Mouse (Mus musculus) bone marrow macrophage, adult 2 months (primary cell): ENCODE measurements at regions not wholly inside any gene's neighbourhood (a gene's known extent, or its start where the extent isn't known, plus 50 kb on each side); places are given as distances from the start of the nearest gene placed in this dataset.

Experiments used
- CTCF ChIP-seq: IDR thresholded peaks from 2 replicates; pipeline ENCODE4 v1.5.1; 2012; ENCODE audit warnings: low read depth, mild to moderate bottlenecking, low read length, moderate library complexity
- POLR2A ChIP-seq: IDR thresholded peaks from 2 replicates; pipeline ENCODE4 v1.6.1; 2012; ENCODE audit warnings: mild to moderate bottlenecking, low read depth, low read length, borderline replicate concordance

DNA sequence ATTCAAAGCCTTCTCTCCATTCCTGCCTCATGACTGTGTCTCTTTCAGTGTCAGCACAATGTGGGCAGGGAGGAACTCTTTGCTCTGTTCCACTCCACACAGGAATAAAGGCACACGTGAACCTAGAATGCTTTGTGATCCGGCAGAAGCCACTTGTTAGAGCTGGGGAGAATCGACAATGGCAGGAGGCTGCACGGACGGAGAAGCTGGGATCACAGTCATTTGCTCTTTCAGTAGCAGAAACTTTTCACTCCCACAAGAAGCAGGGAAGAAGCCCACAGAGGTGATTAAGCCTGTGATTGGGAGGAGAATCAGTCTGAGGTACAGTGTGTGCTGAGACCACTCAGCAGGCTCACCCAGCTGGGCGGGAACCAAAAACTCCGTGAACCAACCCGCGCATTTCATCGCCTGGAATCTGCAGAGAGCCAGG is 98.7 kb upstream of the Got2 start:
- TF ChIP-seq POLR2A (no peak), CTCF (no peak)
